Mouse (Mus musculus) brown adipose tissue, adult 24 weeks (tissue): ENCODE measurements around the gene Nck1. TPM values are rescaled to one million over a fixed set of nuclear protein-coding genes. Genes with fewer than 3 reads are reported as not detected.

ENCODE experiments used
- H3K27ac ChIP-seq: fragments of 200-500 bp; replicated peaks from 2 replicates; pipeline ENCODE4 v1.5.1; 2012; ENCODE audit warnings: low read depth, mild to moderate bottlenecking, low read length
- H3K4me1 ChIP-seq: fragments of 200-500 bp; 2 replicates; pipeline ENCODE4 v1.6.1; 2012; ENCODE audit warnings: low read length, mixed read lengths; ENCODE audit not compliant: control insufficient read depth, insufficient read depth, insufficient read length
- H3K4me3 ChIP-seq: fragments of 200-500 bp; 2 replicates; pipeline ENCODE4 v1.5.1; 2012; ENCODE audit warnings: low read depth, mild to moderate bottlenecking, low read length, moderate library complexity; ENCODE audit not compliant: insufficient read depth
- polyA plus RNA-seq: library from polyadenylated mRNA; stranded (reverse); fragments of >200 nt; gene quantifications from 2 replicates; pipeline ENCODE4 v1.2.4, GENCODE M21; 2012; ENCODE audit not compliant: missing spikeins, insufficient read depth, insufficient read length

Gene Nck1
- polyA plus RNA-seq, 1 experiment: 39.8 TPM

- Histone ChIP-seq H3K27ac (no peak overlapping the region), H3K4me1 (no peaks in the 10 kb centered on the region), H3K4me3 (no peak overlapping the region)
Measured at GRCm38 (mm10) chr9:100558023-100558573, 12.2 kb upstream of the Nck1 start.

- H3K27ac ChIP-seq: no peak overlapping the region
- no peak overlapping the region for H3K4me3 ChIP-seq
- H3K4me1 ChIP-seq: no peaks in the 10 kb centered on the region
Measured at GRCm38 (mm10) chr9:100555686-100556085, 9.8 kb upstream of the Nck1 start.

GRCm38 (mm10) chr9:100548313-100548712 lies 2.4 kb upstream of the Nck1 start:
- Histone ChIP-seq H3K27ac (no peak overlapping the region), H3K4me3 (no peak overlapping the region), H3K4me1 (peaks cover 2% of the 10 kb centered on the region)

- peaks cover 4% of the 10 kb centered on the region for H3K4me1 ChIP-seq
- peak overlapping the region; percentile 77 for H3K27ac ChIP-seq
- H3K4me3 ChIP-seq: peak overlapping the region; percentile 87
Measured at GRCm38 (mm10) chr9:100546594-100546910, 618 bp upstream of the Nck1 start.

- peaks cover 4% of the 10 kb centered on the region for H3K4me1 ChIP-seq
- peak overlapping the region; percentile 99 for H3K27ac ChIP-seq
Measured at GRCm38 (mm10) chr9:100544948-100545714, 803 bp downstream of the Nck1 start.

GRCm38 (mm10) chr9:100535618-100536262 lies 10.2 kb downstream of the Nck1 start:
- H3K4me3 ChIP-seq: no peak overlapping the region
- no peak overlapping the region for H3K27ac ChIP-seq
- peaks cover 16% of the 10 kb centered on the region for H3K4me1 ChIP-seq

More at GRCm38 (mm10) chr9:100544948-100545714, 803 bp downstream of the Nck1 start:
- H3K4me3 ChIP-seq: peak overlapping the region; percentile 95

- H3K27ac ChIP-seq: no peak overlapping the region
- no peak overlapping the region for H3K4me3 ChIP-seq
- H3K4me1 ChIP-seq: peaks cover 18% of the 10 kb centered on the region
Measured at GRCm38 (mm10) chr9:100534686-100535085, 11.2 kb downstream of the Nck1 start.

GRCm38 (mm10) chr9:100532847-100533505 lies 13.0 kb downstream of the Nck1 start:
- H3K4me1 ChIP-seq: peaks cover 18% of the 10 kb centered on the region
- no peak overlapping the region for H3K27ac ChIP-seq
- H3K4me3 ChIP-seq: no peak overlapping the region

- Histone ChIP-seq H3K4me3 (no peak overlapping the region), H3K4me1 (peaks cover 13% of the 10 kb centered on the region; the same call in 1 of the 2 replicates), H3K27ac (no peak overlapping the region; the same call in 1 of the 2 replicates)
Measured at GRCm38 (mm10) chr9:100531296-100531695, 14.6 kb downstream of the Nck1 start.

GRCm38 (mm10) chr9:100525225-100525624 lies 20.7 kb downstream of the Nck1 start:
- H3K27ac ChIP-seq: no peak overlapping the region
- H3K4me1 ChIP-seq: peaks cover 4% of the 10 kb centered on the region; the same call in 1 of the 2 replicates
- no peak overlapping the region for H3K4me3 ChIP-seq

GRCm38 (mm10) chr9:100522029-100522428 lies 23.9 kb downstream of the Nck1 start:
- Histone ChIP-seq H3K4me3 (no peak overlapping the region), H3K27ac (0 out of 2 replicates have a peak overlapping the region, but pooled peaks have one; percentile 26), H3K4me1 (peaks cover 2% of the 10 kb centered on the region; the same call in 1 of the 2 replicates)

- H3K4me3 ChIP-seq: no peak overlapping the region
- peaks cover 2% of the 10 kb centered on the region; the same call in 1 of the 2 replicates for H3K4me1 ChIP-seq
- no peak overlapping the region for H3K27ac ChIP-seq
Measured at GRCm38 (mm10) chr9:100520586-100520985, 25.3 kb downstream of the Nck1 start.

GRCm38 (mm10) chr9:100520012-100520411 lies 25.9 kb downstream of the Nck1 start:
- no peak overlapping the region for H3K27ac ChIP-seq
- H3K4me1 ChIP-seq: peaks cover 2% of the 10 kb centered on the region; the same call in 1 of the 2 replicates
- no peak overlapping the region for H3K4me3 ChIP-seq

- peak overlapping the region; percentile 86 for H3K27ac ChIP-seq
- no peak overlapping the region for H3K4me3 ChIP-seq
- H3K4me1 ChIP-seq: peaks cover 8% of the 10 kb centered on the region
Measured at GRCm38 (mm10) chr9:100507581-100507980, 38.4 kb downstream of the Nck1 start.

- no peak overlapping the region for H3K27ac ChIP-seq
- no peak overlapping the region for H3K4me3 ChIP-seq
- peaks cover 8% of the 10 kb centered on the region for H3K4me1 ChIP-seq
Measured at GRCm38 (mm10) chr9:100506652-100507051, 39.3 kb downstream of the Nck1 start.
